Mouse (Mus musculus): ENCODE measurements around the gene Yod1.

The Yod1 gene

GRCm38 (mm10) chr1:130732706-130733658, 15.9 kb downstream of the Yod1 start:
- DNase-seq (ENCODE audit: low spot score): no peak

GRCm38 (mm10) chr1:130733671-130734070, 16.5 kb downstream of the Yod1 start:
- no peak for DNase-seq (ENCODE audit: low spot score)

- no peak for DNase-seq (ENCODE audit: low spot score)
These were observed 17.3 kb downstream of the Yod1 start for GRCm38 (mm10) chr1:130734452-130734851.

GRCm38 (mm10) chr1:130734852-130735251, 17.7 kb downstream of the Yod1 start:
- no peak for DNase-seq (ENCODE audit: low spot score)

GRCm38 (mm10) chr1:130737411-130737881, 20.3 kb downstream of the Yod1 start:
- DNase-seq (ENCODE audit: low spot score): no peak

GRCm38 (mm10) chr1:130737916-130738315, 20.8 kb downstream of the Yod1 start:
- DNase-seq (ENCODE audit: low spot score): no peak

- DNase-seq (ENCODE audit: low spot score): no peak
These were observed 21.5 kb downstream of the Yod1 start for GRCm38 (mm10) chr1:130738551-130739106.

GRCm38 (mm10) chr1:130739636-130740035, 22.5 kb downstream of the Yod1 start:
- no peak for DNase-seq (ENCODE audit: low spot score)

- DNase-seq (ENCODE audit: low spot score): no peak
These were observed 23.1 kb downstream of the Yod1 start for GRCm38 (mm10) chr1:130740227-130740648.

GRCm38 (mm10) chr1:130740781-130741720, 23.9 kb downstream of the Yod1 start:
- DNase-seq (ENCODE audit: low spot score): peak; percentile 47

- DNase-seq (ENCODE audit: low spot score): no peak
These were observed 25.1 kb downstream of the Yod1 start for GRCm38 (mm10) chr1:130742201-130742600.

- no peak for DNase-seq (ENCODE audit: low spot score)
These were observed 26.6 kb downstream of the Yod1 start for GRCm38 (mm10) chr1:130743775-130744174.

- DNase-seq (ENCODE audit: low spot score): no peak
These were observed 27.1 kb downstream of the Yod1 start for GRCm38 (mm10) chr1:130744217-130744616.

GRCm38 (mm10) chr1:130744961-130745360, 27.8 kb downstream of the Yod1 start:
- DNase-seq (ENCODE audit: low spot score): no peak

GRCm38 (mm10) chr1:130745591-130745990, 28.5 kb downstream of the Yod1 start:
- no peak for DNase-seq (ENCODE audit: low spot score)

- DNase-seq (ENCODE audit: low spot score): no peak
These were observed 29.7 kb downstream of the Yod1 start for GRCm38 (mm10) chr1:130746819-130747218.

GRCm38 (mm10) chr1:130759689-130760088, 42.6 kb downstream of the Yod1 start:
- no peak for DNase-seq (ENCODE audit: low spot score)

- no peak for DNase-seq (ENCODE audit: low spot score)
These were observed 44.5 kb downstream of the Yod1 start for GRCm38 (mm10) chr1:130761597-130761996.

GRCm38 (mm10) chr1:130762045-130762760, 45.1 kb downstream of the Yod1 start:
- DNase-seq (ENCODE audit: low spot score): no peak

- DNase-seq (ENCODE audit: low spot score): no peak
These were observed 46.9 kb downstream of the Yod1 start for GRCm38 (mm10) chr1:130764027-130764461.

GRCm38 (mm10) chr1:130767066-130767465, 49.9 kb downstream of the Yod1 start:
- no peak for DNase-seq (ENCODE audit: low spot score)
